Mouse (Mus musculus) MEL-GATA-1-ER (cell line): ENCODE measurements around the gene Folr1.

Experiments
- DNase-seq: peaks from one replicate; pipeline ENCODE4 v3.0.0-alpha.2; 2012; ENCODE audit warnings: low read depth; ENCODE audit errors: extremely low read depth

The Folr1 gene

GRCm38 (mm10) chr7:101870629-101871028 is at the start of gene Folr1:
Folr1 (minus strand) TSS chr7:101870788.
- no peak for DNase-seq

GRCm38 (mm10) chr7:101918071-101918470 is 47.5 kb upstream of the Folr1 start:
- no peak for DNase-seq

GRCm38 (mm10) chr7:101911982-101912381 is 41.4 kb upstream of the Folr1 start:
- DNase-seq: no peak

GRCm38 (mm10) chr7:101910138-101910537 is 39.5 kb upstream of the Folr1 start:
- no peak for DNase-seq

GRCm38 (mm10) chr7:101908367-101908766 is 37.8 kb upstream of the Folr1 start:
- DNase-seq: no peak

GRCm38 (mm10) chr7:101906696-101907095 is 36.1 kb upstream of the Folr1 start:
- no peak for DNase-seq

GRCm38 (mm10) chr7:101906287-101906681 is 35.7 kb upstream of the Folr1 start, which contains the start of gene Tomt:
Tomt (minus strand) TSS chr7:101906359.
- DNase-seq: no peak

- DNase-seq: peak; percentile 96
These were observed 35.1 kb upstream of the Folr1 start, which contains the start of gene Lamtor1 for GRCm38 (mm10) chr7:101905561-101906286. Lamtor1 (plus strand) TSS chr7:101905904.

- DNase-seq: no peak
These were observed 32.3 kb upstream of the Folr1 start for GRCm38 (mm10) chr7:101902846-101903245.

GRCm38 (mm10) chr7:101901969-101902368 is 31.4 kb upstream of the Folr1 start:
- no peak for DNase-seq

- DNase-seq: no peak
These were observed 29.9 kb upstream of the Folr1 start for GRCm38 (mm10) chr7:101900331-101901097.

- peak; percentile 98 for DNase-seq
These were observed 25.8 kb upstream of the Folr1 start for GRCm38 (mm10) chr7:101896104-101897066.

GRCm38 (mm10) chr7:101895695-101896094 is 25.1 kb upstream of the Folr1 start:
- DNase-seq: no peak

GRCm38 (mm10) chr7:101888460-101888859 is 17.9 kb upstream of the Folr1 start:
- DNase-seq: no peak

- no peak for DNase-seq
These were observed 15.7 kb upstream of the Folr1 start for GRCm38 (mm10) chr7:101886274-101886673.

- DNase-seq: no peak
These were observed 13.6 kb upstream of the Folr1 start for GRCm38 (mm10) chr7:101884160-101884559.

GRCm38 (mm10) chr7:101882413-101883154 is 12.0 kb upstream of the Folr1 start:
- DNase-seq: no peak

- DNase-seq: no peak
These were observed 10.3 kb upstream of the Folr1 start for GRCm38 (mm10) chr7:101880855-101881254.

GRCm38 (mm10) chr7:101875978-101876377 is 5.4 kb upstream of the Folr1 start:
- no peak for DNase-seq

- no peak for DNase-seq
These were observed 708 bp upstream of the Folr1 start for GRCm38 (mm10) chr7:101871296-101871695.

- DNase-seq: no peak
These were observed 1.5 kb downstream of the Folr1 start for GRCm38 (mm10) chr7:101869163-101869500.
